ENCODE assay signal across 8 mouse cellular contexts in genomic region chr19:8661821-8662307, GRCm38 (mm10). TPM values are rescaled to one million over a fixed set of nuclear protein-coding genes. Genes with fewer than 3 reads are reported as not detected.
DNase-seq lines count a peak whose midpoint lies in the region; ATAC-seq lines count a peak whose summit lies in the region.

No protein-coding gene starts in this region.

- intact Hi-C loops in heart, postnatal 10 days (cut with DNase I) = loop anchor here (2.0 to 5.0 kb wide), 2 partner anchors 21 to 85 kb away; no protein-coding TSS in a partner anchor
- intact Hi-C loops in left cerebral cortex, postnatal 25 days (cut with DNase I) = loop anchor here (1.0 kb wide), 3 partner anchors 21 to 84 kb away; partner anchors contain the start of gene Slc3a2

- no peak for DNase-seq in kidney, postnatal 14 days
- peak; percentile 23 for DNase-seq in embryo, embryonic 11.5 days (ENCODE audit: low read depth, low spot score)
- peak; percentile 19 to 28 for DNase-seq in heart, postnatal 10 days
- DNase-seq in left cerebral cortex, postnatal 25 days (ENCODE audit: low spot score in 2 of 2) = peak; percentile 86 to 93
- no peak for DNase-seq in thymus, postnatal 14 days
- no peak for DNase-seq in cerebellum, adult 11-12 months

- H3K9me3 ChIP-seq in kidney, embryonic 16.5 days (ENCODE audit: low read length) = no peaks in the 10 kb centered on the region
- H3K9me3 ChIP-seq in neural tube, embryonic 13.5 days = no peaks in the 10 kb centered on the region

- peak overlapping the region; percentile 97 for H3K4me2 ChIP-seq in kidney, embryonic 16.5 days (replicated peaks; ENCODE audit: low read depth, low read length)
- peak overlapping the region; percentile 66 for H3K4me2 ChIP-seq in neural tube, embryonic 13.5 days

- peak overlapping the region; percentile 76 for H3K9ac ChIP-seq in kidney, embryonic 16.5 days (replicated peaks; ENCODE audit: low read length)
- peak overlapping the region; percentile 67 for H3K9ac ChIP-seq in neural tube, embryonic 13.5 days

- peaks cover 8% of the 10 kb centered on the region for H3K4me1 ChIP-seq in kidney, embryonic 16.5 days (ENCODE audit: insufficient read depth, low read length)
- H3K4me1 ChIP-seq in neural tube, embryonic 13.5 days (replicated peaks) = peaks cover 14% of the 10 kb centered on the region

- peak overlapping the region; percentile 53 for H3K4me3 ChIP-seq in kidney, embryonic 16.5 days (ENCODE audit: low read length)
- peak overlapping the region; percentile 40 for H3K4me3 ChIP-seq in neural tube, embryonic 13.5 days

- no peaks in the 10 kb centered on the region for H3K36me3 ChIP-seq in kidney, embryonic 16.5 days (ENCODE audit: insufficient read depth, low read length)
- H3K36me3 ChIP-seq in neural tube, embryonic 13.5 days = no peaks in the 10 kb centered on the region

- peaks cover 9% of the 10 kb centered on the region; the same call in 1 of the 2 replicates for H3K27me3 ChIP-seq in kidney, embryonic 16.5 days (ENCODE audit: insufficient read depth, low read length)
- peaks cover 14% of the 10 kb centered on the region for H3K27me3 ChIP-seq in neural tube, embryonic 13.5 days

- peak; percentile 49 for ATAC-seq in kidney, embryonic 16.5 days (ENCODE audit: low FRiP score, low TSS enrichment)
- ATAC-seq in neural tube, embryonic 13.5 days (ENCODE audit: low read depth) = peak; percentile 73

- no peak overlapping the region for H3K27ac ChIP-seq in kidney, embryonic 16.5 days (ENCODE audit: low read length)
- no peak overlapping the region for H3K27ac ChIP-seq in neural tube, embryonic 13.5 days (replicated peaks)

- WGBS in kidney, embryonic 16.5 days = 2% methylated on average over 35 of the region's 35 CpGs
- WGBS in neural tube, embryonic 13.5 days = 1% methylated on average over 35 of the region's 35 CpGs

RNA-seq across cellular contexts. Expression of gene Chrm1, which starts 1.7 kb away (rescaled TPM):
- 0.11 and 0.14 TPM in 2 replicates for polyA plus RNA-seq in kidney, embryonic 16.5 days (2015; fragmentation: Nextera tagmentation; extraction: Ambion mirVana)
- not detected for total RNA-seq in heart, postnatal 10 days (2021)
- total RNA-seq in left cerebral cortex, postnatal 25 days (2021) = 100 to 1,000 TPM; 160 to 162 TPM
- polyA plus RNA-seq in neural tube, embryonic 13.5 days (2015; fragmentation: Nextera tagmentation; extraction: Ambion mirVana) = 0.18 and 0.32 TPM in 2 replicates

RNA-seq across cellular contexts. Expression of gene Slc22a6, which starts 44.0 kb away (rescaled TPM):
- 48.8 and 59.4 TPM in 2 replicates for polyA plus RNA-seq in kidney, embryonic 16.5 days (2015; fragmentation: Nextera tagmentation; extraction: Ambion mirVana)
- not detected for total RNA-seq in heart, postnatal 10 days (2021)
- 1 to 10 TPM; 5.5 to 5.8 TPM for total RNA-seq in left cerebral cortex, postnatal 25 days (2021)
- polyA plus RNA-seq in neural tube, embryonic 13.5 days (2015; fragmentation: Nextera tagmentation; extraction: Ambion mirVana) = 2.0 and 2.1 TPM in 2 replicates

Comparison
In these comparisons a context has a peak if more than half of its experiments do, and no peak if none do; other contexts are left out.
1. DNase-seq: peak in embryo, embryonic 11.5 days (single experiment), heart, postnatal 10 days (2 of 2) and left cerebral cortex, postnatal 25 days (2 of 2); none in kidney, postnatal 14 days (single experiment), thymus, postnatal 14 days (single experiment) and cerebellum, adult 11-12 months (single experiment).
2. RNA of gene Chrm1, which starts 1.7 kb away (total RNA-seq): 160 to 162 TPM in left cerebral cortex, postnatal 25 days; not detected in heart, postnatal 10 days; every median in the first group is over 100 times any median in the second.
3. RNA of gene Slc22a6, which starts 44.0 kb away (total RNA-seq): 5.5 to 5.8 TPM in left cerebral cortex, postnatal 25 days; not detected in heart, postnatal 10 days; every median in the first group is over 4 times any median in the second.